Mouse (Mus musculus): ENCODE data around the gene Klhl29.

- TF ChIP-seq CTCF (IDR thresholded peaks at IDR 0.05; ENCODE audit: control insufficient read depth, insufficient read depth, low read length) (no peak), POLR2A (IDR thresholded peaks at IDR 0.05; ENCODE audit: borderline replicate concordance, control insufficient read depth, low read depth, low read length) (no peak)
These were observed 30.4 kb downstream of the Klhl29 start for GRCm38 (mm10) chr12:5345088-5345487.

All from bone marrow, adult 2 months (tissue).